Mouse (Mus musculus): Measurements from ENCODE around the gene 2200002J24Rik.

DNA sequence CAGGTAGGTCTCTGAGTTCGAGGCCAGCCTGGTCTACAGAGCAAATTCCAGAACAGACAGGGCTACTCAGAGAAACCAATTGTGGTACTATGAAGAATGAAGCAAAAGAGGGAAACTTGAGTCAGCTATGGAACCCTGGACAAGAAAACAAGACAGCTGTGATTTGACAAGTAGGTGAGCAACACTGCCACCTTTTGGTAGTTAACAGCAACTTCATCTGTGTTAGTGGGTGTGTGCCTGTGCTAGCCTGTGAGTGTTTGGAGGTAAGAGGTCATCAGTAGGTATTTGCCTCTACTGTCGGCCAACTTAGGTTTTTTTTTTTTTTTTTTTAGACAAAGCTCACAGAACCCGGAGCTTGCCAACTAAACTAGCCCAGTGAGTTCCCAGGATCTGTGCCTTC lies 29.5 kb upstream of the 2200002J24Rik start:
- TF ChIP-seq CTCF (IDR thresholded peaks at IDR 0.05; ENCODE audit: borderline replicate concordance, extremely low read depth, insufficient read depth, insufficient read length) (peak; percentile 49; the same call in 1 of the 2 replicates), POLR2A (IDR thresholded peaks at IDR 0.05; ENCODE audit: borderline replicate concordance, extremely low read depth, insufficient read depth, insufficient read length, poor library complexity, severe bottlenecking) (no peak)

Measured in brain, embryonic 14.5 days (tissue).